Mouse (Mus musculus): ENCODE data around the gene Smg9. TPM values are rescaled to one million over a fixed set of nuclear protein-coding genes. Genes with fewer than 3 reads are reported as not detected.

Gene Smg9
- total RNA-seq, 2 experiments from 2014 or later, result 18.1 to 21.1 TPM

DNA sequence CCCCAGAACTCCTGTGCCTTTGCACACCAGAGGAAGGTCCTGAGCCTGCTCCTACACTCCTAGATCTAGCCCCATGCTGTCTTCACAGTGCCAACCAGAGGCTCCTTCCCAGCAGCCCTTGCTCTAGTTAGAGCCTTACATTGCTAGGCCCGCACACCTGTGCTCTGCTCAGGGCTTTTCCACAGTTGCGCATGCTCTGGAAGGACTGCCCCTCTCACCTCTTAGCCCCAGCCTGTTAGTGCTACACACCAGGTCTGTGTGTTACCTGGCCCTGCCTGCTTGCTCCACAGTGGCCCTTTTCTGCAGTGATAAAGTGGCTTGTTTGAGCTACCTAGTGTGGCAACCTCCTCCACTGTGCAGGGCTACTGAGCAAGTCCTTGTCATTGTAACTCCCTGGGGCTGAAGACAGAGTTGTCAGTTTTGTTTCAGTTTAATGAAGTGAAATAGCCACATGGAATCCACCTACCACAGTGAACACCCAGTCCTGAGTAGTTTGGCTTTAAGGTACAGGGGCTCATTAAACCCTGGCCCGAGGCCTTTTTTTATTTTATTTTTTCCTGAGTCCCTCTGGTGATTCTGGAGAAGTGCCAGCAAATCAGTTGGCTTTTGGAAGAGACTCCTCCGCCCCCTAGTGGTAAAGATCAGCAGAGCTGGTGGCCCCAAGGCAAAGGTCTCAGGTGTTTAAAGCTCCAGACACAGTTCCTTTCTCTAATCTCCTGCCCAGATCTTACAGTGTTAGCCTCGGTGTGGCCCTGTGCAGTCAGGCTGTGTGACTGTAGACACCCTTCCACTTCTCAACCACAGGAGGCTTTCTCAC lies 7.3 kb downstream of the Smg9 start:
- DNase-seq (ENCODE audit: low spot score in 2 of 2), result peak in 1 of 2 experiments; percentile 71

DNA sequence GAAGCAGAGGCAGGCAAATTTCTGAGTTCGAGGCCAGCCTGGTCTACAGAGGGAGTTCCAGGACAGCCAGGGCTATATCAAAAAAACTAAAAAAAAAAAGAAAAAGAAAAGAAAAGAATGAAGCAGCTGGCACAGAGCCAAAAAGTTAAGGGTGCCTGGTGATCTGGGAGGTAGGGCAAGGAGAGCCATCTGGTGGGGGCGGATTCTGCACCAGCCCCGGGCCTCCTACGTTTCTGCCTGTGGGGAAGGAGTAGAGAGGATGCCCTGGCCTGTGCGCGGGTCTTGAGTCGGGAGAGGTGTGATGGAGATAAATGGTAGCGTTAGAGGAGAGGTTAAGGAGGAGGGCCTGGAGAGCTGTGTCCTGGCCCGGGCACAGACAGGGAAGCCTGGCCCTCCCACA lies 8.8 kb downstream of the Smg9 start:
- no peak for DNase-seq (ENCODE audit: low spot score in 2 of 2)

DNA sequence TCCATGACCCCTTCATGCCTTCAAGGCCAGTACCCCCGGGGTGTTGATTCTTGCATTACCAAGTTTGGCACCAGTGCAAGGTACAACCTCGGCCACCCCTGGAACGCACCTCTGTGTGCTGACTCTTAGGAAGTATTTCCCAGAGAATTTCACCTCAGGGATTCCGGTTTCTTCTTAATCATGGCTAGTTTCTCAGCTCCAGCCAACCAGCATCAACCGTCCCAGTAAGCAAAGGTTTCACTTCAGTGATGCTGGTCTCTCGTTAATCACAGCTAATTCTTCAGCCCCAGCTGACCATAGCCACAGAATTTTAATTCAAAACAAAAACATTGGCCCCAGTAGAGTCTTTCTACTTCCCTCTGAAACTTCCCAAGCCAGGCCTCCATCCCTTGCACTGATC lies 10.7 kb downstream of the Smg9 start:
- DNase-seq (ENCODE audit: low spot score in 2 of 2), result no peak

DNA sequence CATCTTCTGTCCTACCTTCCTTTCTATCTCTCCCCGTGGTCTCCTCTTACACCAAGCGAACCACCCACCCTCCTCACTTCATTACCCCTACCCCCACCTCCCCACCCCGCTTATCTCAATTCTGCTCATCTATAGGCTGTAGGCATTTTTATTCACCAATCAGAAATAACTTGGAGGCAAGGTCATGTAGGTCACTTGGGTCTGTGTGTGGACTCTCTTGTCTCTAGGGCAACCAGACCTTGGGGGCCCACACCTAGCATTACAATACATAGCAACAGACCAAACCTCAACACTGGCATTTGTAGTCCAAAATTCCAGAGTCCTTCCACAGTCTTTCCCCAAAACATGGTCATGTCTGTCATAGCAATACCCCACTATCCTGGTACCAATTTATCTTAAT lies 11.4 kb downstream of the Smg9 start:
- DNase-seq (ENCODE audit: low spot score in 2 of 2), result no peak

DNA sequence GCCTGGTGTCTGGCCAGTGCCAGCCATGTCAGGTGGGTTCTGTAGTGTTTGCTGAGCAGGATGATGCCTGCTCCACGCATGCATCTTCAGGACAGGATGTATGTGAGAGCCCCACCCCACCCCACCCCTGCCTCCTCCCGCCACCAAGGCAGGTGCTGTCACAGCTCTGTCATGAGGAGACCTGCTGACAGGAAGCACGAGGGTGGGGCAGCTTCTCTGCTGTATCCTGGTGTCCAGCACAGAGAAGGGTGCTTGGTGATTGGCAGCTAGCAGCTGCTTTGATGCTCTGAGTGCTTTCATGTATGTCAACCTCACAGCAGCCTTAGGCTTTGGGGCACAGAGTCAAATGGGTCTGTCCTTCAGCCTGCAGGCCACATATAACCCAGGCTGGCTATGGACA lies 14.2 kb downstream of the Smg9 start:
- no peak for DNase-seq (ENCODE audit: low spot score in 2 of 2)

DNA sequence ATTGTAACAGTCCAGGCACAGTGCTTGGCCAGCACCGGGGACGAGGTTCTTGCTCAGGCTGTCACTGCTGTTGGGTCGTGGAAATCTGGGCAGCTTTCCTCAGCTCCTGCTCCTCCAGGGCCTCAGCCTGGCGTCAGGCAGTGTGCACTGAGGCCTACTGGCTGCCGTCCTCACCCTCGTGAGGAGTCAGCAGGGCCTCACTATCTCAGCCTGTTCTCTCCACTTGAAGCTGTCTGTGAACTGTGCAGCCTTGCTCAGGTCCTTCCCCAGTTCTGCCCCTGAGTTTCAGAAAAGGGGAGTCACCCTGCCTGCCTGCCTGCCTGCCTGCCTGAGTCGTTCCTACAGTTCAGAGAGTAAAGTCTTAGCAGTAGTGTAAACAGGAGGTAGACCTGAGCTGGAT lies 15.8 kb downstream of the Smg9 start:
- DNase-seq (ENCODE audit: low spot score in 2 of 2), result no peak

DNA sequence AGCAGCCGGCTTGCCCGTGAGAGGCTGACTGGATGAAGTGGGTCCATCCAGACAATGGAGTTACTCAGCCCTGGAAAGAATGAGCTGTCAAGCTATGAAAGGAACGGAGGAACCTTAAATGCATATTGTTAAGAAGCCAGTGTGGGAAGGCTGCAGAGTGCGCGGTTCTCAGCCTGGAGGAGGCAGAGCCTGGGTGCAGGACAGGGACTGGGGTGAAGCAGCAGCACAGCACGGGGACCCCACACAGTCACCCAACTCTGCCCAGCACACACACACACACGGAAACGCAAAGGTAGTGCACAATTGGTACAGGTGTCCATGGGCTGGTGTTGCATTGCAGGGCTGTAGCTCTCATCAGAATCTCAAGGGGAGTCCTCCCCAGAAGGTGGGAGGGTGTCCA lies 20.2 kb downstream of the Smg9 start:
- DNase-seq (ENCODE audit: low spot score in 2 of 2), result no peak

DNA sequence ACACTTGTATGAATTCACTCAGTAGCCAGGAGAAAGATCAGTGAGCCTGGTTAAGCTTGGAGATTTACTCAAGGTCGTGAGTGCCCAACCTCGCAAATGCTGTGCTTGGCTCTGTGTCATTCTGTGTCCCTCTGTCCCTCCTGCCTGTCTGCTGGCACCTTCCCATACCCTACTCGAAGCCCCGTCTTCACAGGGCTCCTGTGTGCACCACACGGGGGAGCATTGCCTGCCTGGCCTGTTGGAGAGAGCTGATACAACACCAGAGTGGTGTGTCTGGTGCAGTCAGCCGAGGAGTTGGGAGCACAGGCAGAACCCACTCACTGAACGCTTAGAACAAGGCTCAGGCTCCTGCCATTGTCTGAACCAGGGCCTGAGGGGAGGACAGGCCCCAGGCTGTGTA lies 22.2 kb downstream of the Smg9 start:
- DNase-seq (ENCODE audit: low spot score in 2 of 2), result no peak

DNA sequence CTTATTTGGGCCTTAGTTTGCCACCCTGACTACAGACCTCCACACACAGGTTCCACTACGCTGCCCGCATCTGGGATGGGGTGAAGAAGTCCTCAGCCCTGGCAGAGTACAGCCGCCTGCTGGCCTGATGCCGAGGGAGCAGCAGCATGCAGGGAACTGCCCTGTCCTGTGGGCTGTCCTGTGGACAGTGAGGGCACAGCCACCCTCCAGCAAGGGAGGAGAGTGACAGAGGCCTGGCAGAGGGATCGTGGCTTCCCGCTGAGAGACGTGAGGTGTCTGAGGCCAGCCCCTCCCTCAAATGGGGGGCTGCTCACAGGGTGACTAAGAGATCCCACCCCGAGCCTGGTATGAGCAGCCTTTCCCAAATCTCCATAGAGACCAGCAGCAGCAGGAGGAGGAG lies 22.8 kb downstream of the Smg9 start:
- no peak for DNase-seq (ENCODE audit: low spot score in 2 of 2)

DNA sequence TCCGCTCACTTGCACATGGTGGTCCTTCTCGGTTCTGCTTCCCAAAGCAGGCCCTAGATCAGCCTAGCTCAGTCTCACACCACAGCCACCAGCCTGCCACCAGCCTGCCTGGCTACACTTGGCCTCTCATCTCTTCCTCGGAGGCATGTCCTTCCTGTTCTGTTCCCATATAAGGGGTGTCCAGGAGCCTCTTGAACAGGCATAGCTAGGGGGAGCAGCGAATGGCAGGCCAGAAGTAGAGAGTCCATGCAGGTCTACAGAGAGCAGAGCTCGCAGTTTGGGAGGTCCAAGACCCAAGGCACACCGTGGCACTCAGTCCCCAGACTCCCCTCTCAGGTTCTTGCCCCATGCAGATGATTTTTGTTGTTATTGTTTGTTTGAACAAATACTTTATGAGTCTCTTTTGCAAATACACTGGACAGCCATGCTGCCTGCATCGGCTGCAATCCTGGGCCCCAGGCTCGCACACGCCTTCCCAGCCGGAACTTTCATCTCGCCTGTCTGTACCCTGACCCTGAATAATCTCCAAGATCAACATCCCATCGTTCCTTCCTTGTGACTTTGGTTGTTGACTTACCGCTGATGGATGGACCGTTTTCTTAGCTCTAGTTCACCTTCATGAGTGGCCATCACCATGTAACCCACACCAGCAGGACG lies 23.8 kb downstream of the Smg9 start:
- DNase-seq (ENCODE audit: low spot score in 2 of 2), result no peak

DNA sequence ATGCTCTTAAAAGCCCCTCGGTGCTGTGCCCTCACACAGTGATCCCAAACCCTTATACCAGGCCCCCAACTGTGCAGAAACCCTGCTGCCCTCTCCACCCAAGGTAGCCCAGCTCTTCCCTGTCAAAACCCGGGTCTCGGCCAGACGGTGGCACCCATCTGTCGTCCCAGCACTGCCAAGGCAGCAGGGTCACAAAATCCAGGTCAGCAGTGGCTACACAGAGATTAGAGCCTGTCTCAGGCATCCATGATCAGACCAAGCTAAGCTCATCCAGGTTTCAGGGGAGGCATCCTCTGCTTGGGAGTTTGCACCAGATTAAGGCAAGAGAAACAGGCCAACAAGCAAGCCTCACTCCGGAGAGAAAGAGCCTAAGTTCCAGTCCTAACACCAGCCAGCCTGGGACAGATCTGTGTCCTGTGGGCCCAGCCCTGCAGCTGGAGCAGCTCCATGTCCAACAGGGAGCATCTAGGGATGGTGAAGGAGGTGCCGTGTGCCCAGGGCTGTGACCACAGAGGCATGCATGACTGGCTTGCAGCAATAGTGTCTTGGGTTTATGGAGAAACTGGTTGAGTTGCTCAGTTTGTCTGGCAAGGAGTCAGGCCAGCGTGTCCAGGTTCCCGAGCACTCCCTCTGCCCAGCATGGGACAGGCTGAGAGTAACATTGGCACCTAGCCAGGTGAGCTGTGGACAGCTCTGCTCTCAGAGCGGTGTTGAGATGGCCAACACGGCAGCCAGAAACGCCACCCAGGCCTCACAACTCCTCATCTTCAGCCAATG lies 24.7 kb downstream of the Smg9 start:
- peak in 1 of 2 experiments; percentile 34 for DNase-seq (ENCODE audit: low spot score in 2 of 2)

DNA sequence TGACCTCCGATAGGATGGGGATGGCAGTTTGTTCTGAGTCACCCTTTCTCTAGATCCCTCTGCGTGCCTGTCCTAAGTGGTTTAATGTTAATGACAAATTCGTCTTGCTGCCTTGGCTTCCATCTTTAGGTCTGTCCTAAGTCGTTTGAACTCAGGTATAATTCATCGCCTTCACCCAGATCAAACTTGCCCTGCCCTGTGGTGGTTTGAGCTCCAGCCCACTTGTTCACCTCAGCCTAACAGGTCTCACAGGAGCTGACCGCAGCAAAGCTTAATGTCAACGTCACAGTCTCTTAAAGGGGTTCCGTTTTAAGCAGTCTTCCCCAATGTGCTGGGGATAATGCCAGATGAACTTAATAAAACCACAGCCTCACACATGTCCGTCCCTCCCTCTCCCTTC lies 26.5 kb downstream of the Smg9 start:
- no peak for DNase-seq (ENCODE audit: low spot score in 2 of 2)

DNA sequence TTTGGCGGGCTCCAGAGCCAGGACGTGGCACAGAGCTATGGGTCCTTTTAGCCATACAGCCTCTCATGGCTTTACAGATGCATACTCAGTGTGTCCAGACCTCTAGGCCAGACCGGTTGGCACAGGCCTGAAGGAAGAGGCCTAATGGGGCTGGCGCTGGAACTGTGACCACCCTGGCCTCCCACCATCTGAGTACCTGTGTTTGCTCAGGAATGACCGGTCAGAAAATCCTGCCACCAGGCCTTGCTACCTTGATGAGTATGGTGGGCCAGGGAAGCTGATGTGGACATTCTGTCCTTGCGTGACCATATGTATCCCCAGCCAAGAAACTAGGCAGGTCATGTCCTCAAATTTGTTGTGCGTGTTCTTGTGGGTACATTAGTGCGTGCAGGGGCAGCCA lies 27.7 kb downstream of the Smg9 start:
- no peak for DNase-seq (ENCODE audit: low spot score in 2 of 2)

DNA sequence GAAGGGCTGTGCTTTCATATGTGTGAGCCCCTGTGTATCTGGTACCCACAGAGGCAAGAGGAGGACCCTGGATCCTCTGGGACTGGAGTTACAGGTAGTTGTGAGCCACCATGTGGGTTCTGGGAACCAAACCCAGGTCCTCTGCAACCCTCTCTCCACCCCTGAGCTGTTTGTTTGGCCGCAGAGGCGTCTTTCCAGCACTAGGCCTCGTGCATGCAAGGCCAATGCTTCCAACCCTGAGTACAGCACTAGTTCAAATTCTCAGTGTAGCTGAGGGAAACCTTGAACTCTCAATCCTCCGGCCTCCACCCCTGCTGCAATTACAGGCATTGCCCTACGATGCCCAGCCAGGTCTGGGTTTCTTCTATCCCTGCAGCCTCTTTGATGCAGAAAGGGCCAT lies 29.3 kb downstream of the Smg9 start:
- no peak for DNase-seq (ENCODE audit: low spot score in 2 of 2)

DNA sequence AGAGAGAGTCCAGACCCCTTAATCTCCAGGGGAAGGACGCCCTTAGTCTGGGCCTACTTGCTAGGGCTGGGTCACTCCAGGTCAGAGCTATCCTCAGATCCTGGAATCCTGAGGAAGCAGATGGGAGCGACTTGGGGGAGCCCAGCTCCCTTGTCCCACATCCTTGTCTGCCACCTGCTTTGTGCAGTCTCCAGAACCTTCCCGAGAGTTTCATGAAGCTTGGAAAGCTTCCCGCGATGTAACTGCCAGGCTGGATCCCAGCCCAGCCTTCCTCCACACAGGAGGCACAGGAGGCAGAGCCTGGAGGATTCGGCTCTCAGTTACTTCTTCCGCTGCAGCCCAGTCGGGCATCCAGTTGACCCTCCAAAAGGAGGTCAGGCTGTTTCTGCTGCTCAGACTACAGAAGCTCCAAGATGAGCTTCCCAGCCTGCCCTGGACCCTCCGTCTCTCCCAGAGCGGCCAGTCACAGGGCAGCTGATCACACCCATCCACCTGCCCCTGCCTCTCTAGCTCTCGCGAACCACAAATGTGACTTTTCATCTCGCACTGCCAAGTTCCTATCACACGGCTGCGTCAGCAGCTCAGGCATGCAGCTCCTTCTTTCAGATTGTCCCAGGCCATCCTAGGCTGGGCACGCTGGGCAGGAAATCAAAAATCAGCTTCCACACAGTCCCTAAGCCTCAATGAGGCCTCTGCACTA lies 30.1 kb downstream of the Smg9 start:
- DNase-seq (ENCODE audit: low spot score in 2 of 2), result peak in 1 of 2 experiments; percentile 43

DNA sequence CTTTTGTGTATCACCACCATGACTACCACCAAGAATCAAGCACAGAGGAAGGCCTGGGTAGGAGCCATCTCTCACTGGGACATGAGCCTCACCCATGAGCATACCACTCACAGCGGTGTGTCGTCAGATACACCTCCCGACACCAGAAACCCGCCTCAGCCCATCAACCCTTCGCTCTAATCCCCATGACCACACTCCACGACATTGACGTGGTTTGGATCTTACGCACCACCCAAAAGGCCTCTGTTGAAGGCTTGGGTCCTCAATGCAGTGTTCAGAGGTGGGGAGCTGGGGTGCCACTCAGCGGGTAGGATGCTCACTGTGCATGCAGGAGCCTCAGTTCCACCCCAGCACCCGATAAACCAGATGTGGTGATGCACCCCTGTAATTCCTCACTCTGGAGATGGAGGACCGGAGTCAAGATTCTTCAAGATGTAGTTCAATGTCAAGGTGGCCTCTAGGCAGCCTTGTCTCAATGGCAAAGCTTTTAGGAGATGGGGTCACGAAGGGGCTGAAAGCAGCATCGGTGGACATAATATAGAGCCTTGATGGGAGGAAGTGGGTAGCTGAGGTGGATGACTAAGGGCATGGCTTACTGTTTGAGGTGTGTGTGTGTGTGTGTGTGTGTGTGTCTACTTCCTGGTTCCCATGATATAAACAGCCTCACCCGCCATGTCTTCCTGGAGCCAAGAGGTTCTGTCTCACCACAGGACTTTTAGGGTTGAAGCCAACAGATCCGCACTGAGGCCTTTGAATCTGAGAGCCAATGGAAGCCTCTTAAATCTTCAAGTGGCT lies 31.3 kb downstream of the Smg9 start:
- DNase-seq (ENCODE audit: low spot score in 2 of 2), result no peak

DNA sequence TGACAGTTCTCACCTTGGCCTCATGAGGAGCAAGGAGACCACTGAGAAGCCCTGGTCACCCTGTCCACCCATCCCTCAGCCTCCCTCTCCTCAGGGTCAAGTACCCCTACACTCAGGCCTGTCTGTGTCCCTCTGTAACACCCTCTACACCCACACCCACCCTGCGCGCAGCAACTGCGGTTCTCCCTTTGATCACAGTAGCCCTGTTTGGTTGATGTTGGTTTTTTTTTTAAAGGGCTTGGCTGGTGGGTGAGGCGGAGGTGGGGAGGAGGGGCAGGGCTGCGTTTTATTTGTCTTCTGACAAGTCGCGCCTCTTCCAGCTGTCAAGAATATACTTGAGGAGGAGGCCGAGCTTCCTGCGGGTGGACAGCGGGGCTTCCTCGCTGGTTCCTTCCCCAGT lies 32.3 kb downstream of the Smg9 start:
- no peak for DNase-seq (ENCODE audit: low spot score in 2 of 2)

DNA sequence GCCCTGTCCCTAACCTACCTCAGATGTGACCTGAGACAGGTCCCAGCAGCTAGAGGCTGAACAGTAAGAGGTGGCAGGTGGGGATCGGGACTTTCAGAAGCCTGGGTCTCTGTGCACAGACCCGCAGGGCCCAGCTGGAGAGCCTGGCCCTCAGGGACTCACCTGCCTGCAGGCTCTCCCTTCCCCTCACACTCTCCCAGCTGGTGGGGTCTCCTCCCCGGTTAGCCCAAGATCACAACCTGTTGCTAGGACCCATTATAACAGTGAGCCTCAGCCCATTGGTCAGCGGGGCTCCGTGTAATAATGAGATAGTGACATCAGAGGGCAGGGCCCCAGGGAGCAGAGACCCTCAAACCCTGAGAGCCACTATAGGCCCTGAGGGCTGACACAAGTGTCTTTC lies 35.9 kb downstream of the Smg9 start:
- DNase-seq (ENCODE audit: low spot score in 2 of 2), result no peak

DNA sequence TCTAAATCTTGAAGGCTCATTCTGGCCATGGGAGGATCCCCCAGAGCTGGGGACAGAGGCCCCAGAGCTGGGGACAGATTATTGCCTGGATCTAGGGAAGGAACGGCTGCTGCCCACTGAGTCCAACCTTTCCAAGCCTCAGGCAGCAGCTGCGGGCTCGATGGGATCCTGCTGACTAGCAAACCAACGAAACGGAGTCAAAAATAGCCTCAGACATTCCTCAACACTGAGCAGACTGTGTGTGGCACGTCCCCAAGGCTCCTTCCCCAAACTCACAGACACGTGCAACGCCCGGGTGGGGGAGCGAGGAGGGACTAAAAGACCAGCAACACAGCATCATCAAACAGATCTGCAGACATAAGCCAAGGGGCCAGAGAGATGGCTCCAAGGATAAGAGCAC lies 38.6 kb downstream of the Smg9 start:
- DNase-seq (ENCODE audit: low spot score in 2 of 2), result peak in 1 of 2 experiments; percentile 61

DNA sequence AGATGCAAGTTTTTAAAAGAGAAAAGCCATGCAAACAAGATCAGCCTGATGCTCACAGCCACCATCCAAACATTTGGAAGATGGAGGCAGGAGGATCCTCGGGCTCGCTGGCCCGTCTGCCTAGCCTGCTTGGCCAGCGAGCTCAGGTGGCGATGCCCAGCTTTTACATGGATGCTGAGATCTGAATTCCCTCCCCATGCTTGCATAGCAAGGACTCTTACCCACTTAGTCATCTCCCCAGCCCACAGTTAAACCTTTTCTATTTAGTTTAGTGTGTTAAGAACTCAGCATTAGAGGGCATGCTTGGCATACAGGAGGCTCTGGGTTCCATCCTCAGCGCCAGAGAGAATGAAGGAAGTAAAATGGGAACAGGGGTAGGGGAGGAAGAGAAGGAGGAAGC lies 39.8 kb downstream of the Smg9 start:
- no peak for DNase-seq (ENCODE audit: low spot score in 2 of 2)

DNA sequence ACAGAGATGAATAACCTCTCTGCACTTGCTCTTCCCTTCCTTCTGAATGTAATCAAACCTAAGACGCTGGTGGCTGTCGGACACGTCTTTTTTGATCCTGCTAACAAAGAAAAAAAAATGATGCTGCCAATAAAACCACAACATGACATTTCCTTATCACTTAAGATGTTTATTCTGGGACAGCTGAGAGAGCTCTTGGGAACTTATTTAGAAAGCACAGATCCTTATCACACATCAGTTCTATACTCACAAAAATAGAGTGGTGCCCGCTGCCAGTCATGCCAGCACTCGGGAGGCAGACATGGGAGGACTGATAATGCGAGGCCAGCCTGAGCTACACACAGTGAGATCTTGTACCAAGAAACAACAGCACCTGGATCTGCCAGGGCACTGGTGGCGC lies 40.5 kb downstream of the Smg9 start:
- no peak for DNase-seq (ENCODE audit: low spot score in 2 of 2)

Measured in gastrocnemius, postnatal 4 days (tissue).